Mouse (Mus musculus): ENCODE measurements around the gene Fbxo33. TPM values are rescaled to one million over a fixed set of nuclear protein-coding genes. Genes with fewer than 3 reads are reported as not detected.

The Fbxo33 gene
- polyA plus RNA-seq, 1 experiment from 2014 or later: 10.8 TPM

GRCm38 (mm10) chr12:59218640-59219321 is 744 bp downstream of the Fbxo33 start:
- Histone ChIP-seq H3K27me3 (replicated peaks) (no peaks in the 10 kb centered on the region), H3K4me1 (peaks cover 20% of the 10 kb centered on the region), H3K36me3 (no peaks in the 10 kb centered on the region), H3K9me3 (no peaks in the 10 kb centered on the region), H3K4me3 (peak overlapping the region; percentile 95), H3K9ac (peak overlapping the region; percentile 90), H3K4me2 (replicated peaks) (peak overlapping the region; percentile 85), H3K27ac (peak overlapping the region; percentile 91)
- WGBS: under 1% methylated on average over 66 of the region's 69 CpGs
- peak; percentile 61 for ATAC-seq (ENCODE audit: low FRiP score, low read depth)

- Histone ChIP-seq H3K9me3 (no peaks in the 10 kb centered on the region), H3K4me2 (replicated peaks) (peak overlapping the region; percentile 85), H3K27ac (no peak overlapping the region), H3K27me3 (replicated peaks) (no peaks in the 10 kb centered on the region), H3K4me1 (peaks cover 20% of the 10 kb centered on the region), H3K36me3 (peaks cover under 1% of the 10 kb centered on the region; the same call in 1 of the 2 replicates), H3K9ac (peak overlapping the region; percentile 90; the same call in 1 of the 2 replicates), H3K4me3 (no peak overlapping the region)
- no peak for ATAC-seq (ENCODE audit: low FRiP score, low read depth)
- 84% methylated on average over 3 of the region's 3 CpGs for WGBS
These were observed 2.2 kb downstream of the Fbxo33 start for GRCm38 (mm10) chr12:59217331-59217730.

GRCm38 (mm10) chr12:59216676-59217266 is 2.8 kb downstream of the Fbxo33 start:
- peak overlapping the region; percentile 85 for H3K4me2 ChIP-seq (replicated peaks)
- no peak overlapping the region for H3K27ac ChIP-seq
- H3K9me3 ChIP-seq: no peaks in the 10 kb centered on the region
- peaks cover 6% of the 10 kb centered on the region; the same call in 1 of the 2 replicates for H3K36me3 ChIP-seq
- no peak for ATAC-seq (ENCODE audit: low FRiP score, low read depth)
- H3K9ac ChIP-seq: no peak overlapping the region
- WGBS: 83% methylated on average over 6 of the region's 6 CpGs
- H3K4me3 ChIP-seq: no peak overlapping the region
- H3K27me3 ChIP-seq (replicated peaks): no peaks in the 10 kb centered on the region
- H3K4me1 ChIP-seq: peaks cover 20% of the 10 kb centered on the region

- Histone ChIP-seq H3K36me3 (peaks cover 12% of the 10 kb centered on the region), H3K27ac (no peak overlapping the region), H3K9me3 (no peaks in the 10 kb centered on the region), H3K4me2 (replicated peaks) (no peak overlapping the region), H3K4me1 (peaks cover 20% of the 10 kb centered on the region), H3K9ac (no peak overlapping the region), H3K4me3 (no peak overlapping the region), H3K27me3 (replicated peaks) (no peaks in the 10 kb centered on the region)
- ATAC-seq (ENCODE audit: low FRiP score, low read depth): no peak
- WGBS: 96% methylated on average over 4 of the region's 4 CpGs
These were observed 3.3 kb downstream of the Fbxo33 start for GRCm38 (mm10) chr12:59216176-59216575.

- Histone ChIP-seq H3K27ac (no peak overlapping the region), H3K4me3 (no peak overlapping the region), H3K9ac (no peak overlapping the region), H3K9me3 (no peaks in the 10 kb centered on the region), H3K27me3 (replicated peaks) (no peaks in the 10 kb centered on the region), H3K4me1 (no peaks in the 10 kb centered on the region), H3K36me3 (peaks cover 34% of the 10 kb centered on the region), H3K4me2 (replicated peaks) (no peak overlapping the region)
- no peak for ATAC-seq (ENCODE audit: low FRiP score, low read depth)
- WGBS: 97% methylated on average over 1 of the region's 1 CpGs
These were observed 11.7 kb downstream of the Fbxo33 start for GRCm38 (mm10) chr12:59207814-59208213.

- H3K4me3 ChIP-seq: no peak overlapping the region
- H3K27me3 ChIP-seq (replicated peaks): no peaks in the 10 kb centered on the region
- no peak overlapping the region for H3K27ac ChIP-seq
- H3K4me2 ChIP-seq (replicated peaks): no peak overlapping the region
- no peak overlapping the region for H3K9ac ChIP-seq
- ATAC-seq (ENCODE audit: low FRiP score, low read depth): no peak
- H3K36me3 ChIP-seq: peaks cover 36% of the 10 kb centered on the region
- no peaks in the 10 kb centered on the region for H3K9me3 ChIP-seq
- no peaks in the 10 kb centered on the region for H3K4me1 ChIP-seq
- 92% methylated on average over 3 of the region's 3 CpGs for WGBS
These were observed 12.5 kb downstream of the Fbxo33 start for GRCm38 (mm10) chr12:59207000-59207390.

- 93% methylated on average over 4 of the region's 4 CpGs for WGBS
- no peaks in the 10 kb centered on the region for H3K4me1 ChIP-seq
- no peak for ATAC-seq (ENCODE audit: low FRiP score, low read depth)
- H3K27ac ChIP-seq: no peak overlapping the region
- H3K4me3 ChIP-seq: no peak overlapping the region
- peaks cover 31% of the 10 kb centered on the region for H3K36me3 ChIP-seq
- no peaks in the 10 kb centered on the region for H3K27me3 ChIP-seq (replicated peaks)
- H3K4me2 ChIP-seq (replicated peaks): no peak overlapping the region
- no peaks in the 10 kb centered on the region for H3K9me3 ChIP-seq
- H3K9ac ChIP-seq: no peak overlapping the region
These were observed 13.1 kb downstream of the Fbxo33 start for GRCm38 (mm10) chr12:59206208-59206999.

- H3K4me1 ChIP-seq: no peaks in the 10 kb centered on the region
- no peak overlapping the region for H3K4me3 ChIP-seq
- WGBS: 95% methylated on average over 6 of the region's 6 CpGs
- no peaks in the 10 kb centered on the region for H3K9me3 ChIP-seq
- no peak overlapping the region for H3K9ac ChIP-seq
- no peak overlapping the region for H3K27ac ChIP-seq
- ATAC-seq (ENCODE audit: low FRiP score, low read depth): no peak
- H3K4me2 ChIP-seq (replicated peaks): no peak overlapping the region
- no peaks in the 10 kb centered on the region for H3K27me3 ChIP-seq (replicated peaks)
- peaks cover 32% of the 10 kb centered on the region for H3K36me3 ChIP-seq
These were observed 14.0 kb downstream of the Fbxo33 start for GRCm38 (mm10) chr12:59205571-59205970.

GRCm38 (mm10) chr12:59199361-59199760 is 20.2 kb downstream of the Fbxo33 start:
- no peak overlapping the region for H3K4me3 ChIP-seq
- no peaks in the 10 kb centered on the region for H3K4me1 ChIP-seq
- H3K27me3 ChIP-seq (replicated peaks): no peaks in the 10 kb centered on the region
- ATAC-seq (ENCODE audit: low FRiP score, low read depth): no peak
- H3K9ac ChIP-seq: no peak overlapping the region
- no peaks in the 10 kb centered on the region for H3K9me3 ChIP-seq
- H3K4me2 ChIP-seq (replicated peaks): no peak overlapping the region
- H3K36me3 ChIP-seq: peaks cover 36% of the 10 kb centered on the region
- 95% methylated on average over 2 of the region's 2 CpGs for WGBS
- H3K27ac ChIP-seq: no peak overlapping the region

GRCm38 (mm10) chr12:59198750-59199149 is 20.8 kb downstream of the Fbxo33 start:
- Histone ChIP-seq H3K9me3 (no peaks in the 10 kb centered on the region), H3K36me3 (peaks cover 31% of the 10 kb centered on the region), H3K9ac (no peak overlapping the region), H3K4me3 (no peak overlapping the region), H3K4me2 (replicated peaks) (no peak overlapping the region), H3K27me3 (replicated peaks) (no peaks in the 10 kb centered on the region), H3K4me1 (no peaks in the 10 kb centered on the region), H3K27ac (no peak overlapping the region)
- no peak for ATAC-seq (ENCODE audit: low FRiP score, low read depth)
- 88% methylated on average over 4 of the region's 4 CpGs for WGBS

- no peak overlapping the region for H3K4me2 ChIP-seq (replicated peaks)
- H3K9ac ChIP-seq: no peak overlapping the region
- H3K27ac ChIP-seq: no peak overlapping the region
- no peaks in the 10 kb centered on the region for H3K4me1 ChIP-seq
- peaks cover 18% of the 10 kb centered on the region; the same call in 1 of the 2 replicates for H3K36me3 ChIP-seq
- no peak overlapping the region for H3K4me3 ChIP-seq
- no peaks in the 10 kb centered on the region for H3K9me3 ChIP-seq
- H3K27me3 ChIP-seq (replicated peaks): no peaks in the 10 kb centered on the region
- WGBS: 69% methylated on average over 4 of the region's 4 CpGs
- no peak for ATAC-seq (ENCODE audit: low FRiP score, low read depth)
These were observed 23.6 kb downstream of the Fbxo33 start for GRCm38 (mm10) chr12:59195941-59196340.

GRCm38 (mm10) chr12:59195065-59195464 is 24.5 kb downstream of the Fbxo33 start:
- 90% methylated on average over 4 of the region's 4 CpGs for WGBS

More at GRCm38 (mm10) chr12:59195065-59195464, 24.5 kb downstream of the Fbxo33 start:
- Histone ChIP-seq H3K9ac (no peak overlapping the region), H3K27me3 (replicated peaks) (no peaks in the 10 kb centered on the region), H3K27ac (no peak overlapping the region), H3K4me1 (no peaks in the 10 kb centered on the region), H3K9me3 (no peaks in the 10 kb centered on the region), H3K4me2 (replicated peaks) (no peak overlapping the region), H3K36me3 (peaks cover 16% of the 10 kb centered on the region; the same call in 1 of the 2 replicates), H3K4me3 (no peak overlapping the region)
- no peak for ATAC-seq (ENCODE audit: low FRiP score, low read depth)
